Mouse (Mus musculus): ENCODE measurements at regions not wholly inside any gene's neighbourhood (a gene's known extent, or its start where the extent isn't known, plus 50 kb on each side); places are given as distances from the start of the nearest gene placed in this dataset.

- DNase-seq (ENCODE audit: low read depth, low spot score): no peak
Measured at GRCm38 (mm10) chr4:96895223-96895622, 110.2 kb upstream of the Gm12695 start.

- no peak for DNase-seq (ENCODE audit: low read depth, low spot score)
Measured at GRCm38 (mm10) chr4:96881077-96881476, 96.1 kb upstream of the Gm12695 start.

DNA sequence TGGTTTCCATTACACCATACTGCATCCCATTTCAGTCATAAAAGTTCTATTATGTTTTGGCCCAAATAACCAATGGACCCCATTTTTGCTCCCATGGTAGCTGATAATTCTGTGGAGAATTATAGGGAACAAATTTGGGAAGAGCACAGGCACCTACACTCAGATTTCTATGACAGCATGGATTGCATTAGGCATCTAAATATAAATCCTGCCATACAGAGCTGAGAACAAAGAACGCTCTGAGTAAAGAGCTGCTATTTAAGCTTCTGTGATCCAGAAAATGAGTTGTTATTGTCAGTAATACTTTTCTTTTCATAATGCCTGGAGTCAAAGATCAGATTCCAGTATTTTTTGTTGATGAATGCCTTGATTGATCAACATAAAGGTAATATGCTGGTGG, 93.0 kb upstream of the Gm12695 start:
- DNase-seq (ENCODE audit: low read depth, low spot score): peak; percentile 22

GRCm38 (mm10) chr4:96874644-96875043, 89.7 kb upstream of the Gm12695 start:
- DNase-seq (ENCODE audit: low read depth, low spot score): no peak

DNA sequence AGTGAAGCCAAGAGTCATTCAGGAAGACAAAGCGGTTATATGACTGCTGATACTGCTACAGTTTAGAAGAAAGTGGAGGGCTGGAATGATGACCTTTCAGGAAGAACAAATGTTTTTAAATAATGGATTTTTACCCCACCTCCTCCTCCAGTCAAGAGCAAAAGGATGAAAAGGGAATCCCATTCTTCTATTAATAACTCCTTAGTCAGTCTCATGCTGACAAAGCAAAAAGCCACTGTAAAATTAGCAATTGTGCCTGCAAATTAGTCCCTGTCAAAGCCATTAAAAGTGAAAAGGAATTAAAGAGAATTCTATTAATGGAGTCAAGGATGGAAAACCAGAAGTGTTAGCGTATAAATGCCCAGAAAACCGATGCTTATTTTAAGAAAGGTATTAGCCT, 60.2 kb upstream of the Gm12695 start:
- peak; percentile 6 for DNase-seq (ENCODE audit: low read depth, low spot score)
